28 mouse cellular contexts compared by ENCODE assay signal in the genomic region with DNA sequence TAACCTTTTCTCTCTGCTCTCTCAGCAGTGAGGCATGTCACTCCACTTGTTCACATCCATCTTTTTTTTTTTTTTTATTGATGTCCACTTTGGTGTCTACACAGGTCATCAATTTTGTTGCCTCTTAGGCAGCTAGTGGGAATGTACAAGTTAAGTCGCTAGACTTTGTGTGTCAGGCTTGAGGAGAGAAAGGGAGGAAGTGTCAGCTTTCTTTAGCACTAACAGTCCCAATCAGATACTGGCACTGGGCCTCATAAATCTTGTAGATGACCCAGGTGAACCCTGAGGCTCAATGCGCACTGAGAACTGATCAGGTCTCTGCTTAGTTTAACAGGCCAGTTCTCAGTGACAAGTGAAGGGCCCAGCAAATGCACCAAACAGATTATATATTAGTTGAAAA.
DNase-seq lines count a peak whose midpoint lies in the region; ATAC-seq lines count a peak whose summit lies in the region.
"Had no signal": no experiment of that assay in that cellular context is flagged by ENCODE, and none has a peak within 500 bp of the region (broad histone marks: within the 10 kb centered on the region; RNA-seq: fewer than 3 reads in every experiment).

No protein-coding gene starts in this region.

- H3K36me3 ChIP-seq in kidney, embryonic 16.5 days (ENCODE audit: insufficient read depth, low read length) = no peaks in the 10 kb centered on the region
- no peaks in the 10 kb centered on the region for H3K36me3 ChIP-seq in neural tube, embryonic 11.5 days (ENCODE audit: control insufficient read depth, insufficient read depth, low read length)
- H3K36me3 ChIP-seq: embryonic facial prominence, embryonic 12.5 days; forebrain, embryonic 12.5 days; heart, embryonic 12.5 days; hindbrain, embryonic 10.5 days; limb, embryonic 13.5 days; liver, embryonic 13.5 days; midbrain, embryonic 13.5 days; neural tube, embryonic 13.5 days had no signal

- no peak overlapping the region for H3K4me3 ChIP-seq in kidney, embryonic 16.5 days (ENCODE audit: low read length)
- H3K4me3 ChIP-seq in neural tube, embryonic 11.5 days (ENCODE audit: low read depth, low read length) = no peak overlapping the region
- H3K4me3 ChIP-seq: embryonic facial prominence, embryonic 12.5 days; erythroblast, embryonic 14.5 days; forebrain, embryonic 12.5 days; heart, embryonic 12.5 days; hindbrain, embryonic 10.5 days; limb, embryonic 13.5 days; liver, embryonic 13.5 days; midbrain, embryonic 13.5 days; neural tube, embryonic 13.5 days had no signal

- H3K9me3 ChIP-seq in kidney, embryonic 16.5 days (ENCODE audit: low read length) = no peaks in the 10 kb centered on the region
- H3K9me3 ChIP-seq in neural tube, embryonic 11.5 days (ENCODE audit: control insufficient read depth, low read length) = no peaks in the 10 kb centered on the region
- H3K9me3 ChIP-seq: embryonic facial prominence, embryonic 12.5 days; forebrain, embryonic 12.5 days; heart, embryonic 12.5 days; hindbrain, embryonic 10.5 days; limb, embryonic 13.5 days; liver, embryonic 13.5 days; midbrain, embryonic 13.5 days; neural tube, embryonic 13.5 days had no signal

- no peak overlapping the region for H3K27ac ChIP-seq in kidney, embryonic 16.5 days (ENCODE audit: low read length)
- H3K27ac ChIP-seq in neural tube, embryonic 11.5 days (ENCODE audit: low read depth, low read length) = no peak overlapping the region
- H3K27ac ChIP-seq: embryonic facial prominence, embryonic 12.5 days; forebrain, embryonic 12.5 days; hindbrain, embryonic 10.5 days; hindbrain, postnatal 0 days; limb, embryonic 13.5 days; liver, embryonic 13.5 days; midbrain, embryonic 13.5 days; neural tube, embryonic 13.5 days had no signal

- no peak for DNase-seq in kidney, adult 11 months
- DNase-seq in embryo, embryonic 11 days = peak; percentile 70
- peak; percentile 21 for DNase-seq in forelimb bud, embryonic 11.5 days (ENCODE audit: low read depth, low spot score)
- DNase-seq in neural tube, embryonic 11.5 days (ENCODE audit: low spot score) = peak; percentile 20
- no peak for DNase-seq in frontal cortex, postnatal 10 days (ENCODE audit: low spot score in 2 of 2)
- no peak for DNase-seq in right cerebral cortex, adult 18-20 months
- DNase-seq: adrenal gland, postnatal 10 days; cerebellum, adult 8-10 months; cerebellum, postnatal 36 days; gastrocnemius, postnatal 10 days; heart, postnatal 10 days; kidney, adult 9 months; layer of hippocampus, postnatal 36 days; liver, embryonic 13.5 days; lung, adult 2 months; thymus, adult 2 months; thymus, postnatal 4 days had no signal

- H3K4me2 ChIP-seq in kidney, embryonic 16.5 days (replicated peaks; ENCODE audit: low read depth, low read length) = no peak overlapping the region
- H3K4me2 ChIP-seq in neural tube, embryonic 11.5 days (ENCODE audit: low read depth) = no peak overlapping the region
- H3K4me2 ChIP-seq: embryonic facial prominence, embryonic 12.5 days; forebrain, embryonic 12.5 days; heart, embryonic 12.5 days; limb, embryonic 13.5 days; liver, embryonic 13.5 days; midbrain, embryonic 13.5 days; neural tube, embryonic 13.5 days had no signal

- no peak overlapping the region for H3K9ac ChIP-seq in kidney, embryonic 16.5 days (replicated peaks; ENCODE audit: low read length)
- no peak overlapping the region for H3K9ac ChIP-seq in neural tube, embryonic 11.5 days (ENCODE audit: low read length)
- H3K9ac ChIP-seq: embryonic facial prominence, embryonic 12.5 days; forebrain, embryonic 12.5 days; heart, embryonic 12.5 days; limb, embryonic 13.5 days; liver, embryonic 13.5 days; midbrain, embryonic 13.5 days; neural tube, embryonic 13.5 days had no signal

- WGBS in kidney, embryonic 16.5 days = 17% methylated on average over 2 of the region's 2 CpGs
- 5% methylated on average over 2 of the region's 2 CpGs for WGBS in neural tube, embryonic 11.5 days

- peaks cover 21% of the 10 kb centered on the region for H3K4me1 ChIP-seq in kidney, embryonic 16.5 days (ENCODE audit: insufficient read depth, low read length)
- H3K4me1 ChIP-seq in neural tube, embryonic 11.5 days (ENCODE audit: control insufficient read depth, insufficient read depth, low read length) = peaks cover 12% of the 10 kb centered on the region
- H3K4me1 ChIP-seq: embryonic facial prominence, embryonic 12.5 days; forebrain, embryonic 12.5 days; heart, embryonic 12.5 days; limb, embryonic 13.5 days; liver, embryonic 13.5 days; midbrain, embryonic 13.5 days had no signal

- no peaks in the 10 kb centered on the region for H3K27me3 ChIP-seq in kidney, embryonic 16.5 days (ENCODE audit: insufficient read depth, low read length)
- no peaks in the 10 kb centered on the region for H3K27me3 ChIP-seq in neural tube, embryonic 11.5 days (ENCODE audit: control insufficient read depth, insufficient read depth, low read length)
- H3K27me3 ChIP-seq: embryonic facial prominence, embryonic 12.5 days; forebrain, embryonic 12.5 days; heart, embryonic 12.5 days; limb, embryonic 13.5 days; liver, embryonic 13.5 days; midbrain, embryonic 13.5 days; neural tube, embryonic 13.5 days had no signal

- peak; percentile 91 for ATAC-seq in kidney, embryonic 16.5 days (ENCODE audit: low FRiP score, low TSS enrichment)
- peak; percentile 45 for ATAC-seq in neural tube, embryonic 11.5 days (ENCODE audit: insufficient read depth, low FRiP score, low TSS enrichment)
- ATAC-seq: activated CD4-positive, CD25-positive, alpha-beta regulatory T cell, adult 4 months; hindbrain, postnatal 0 days; midbrain, embryonic 13.5 days had no signal

Comparison
In these comparisons a context has a peak if more than half of its experiments do, and no peak if none do; other contexts are left out.
1. DNase-seq: peak in embryo, embryonic 11 days (single experiment), forelimb bud, embryonic 11.5 days (single experiment) and neural tube, embryonic 11.5 days (single experiment); none in kidney, adult 11 months (single experiment), frontal cortex, postnatal 10 days (0 of 2) and right cerebral cortex, adult 18-20 months (single experiment).